Mouse (Mus musculus): ENCODE data around the gene Tmem221.

- no peak for TF ChIP-seq CTCF (IDR thresholded peaks at IDR 0.05; ENCODE audit: insufficient read depth, low read length)
- TF ChIP-seq POLR2A (IDR thresholded peaks at IDR 0.05; ENCODE audit: borderline replicate concordance, extremely low read depth, low read depth, low read length) = no peak
These were observed 53.3 kb downstream of the Tmem221 start for GRCm38 (mm10) chr8:71505326-71505725.

Measured in lung, adult 2 months (tissue).